Mouse (Mus musculus): ENCODE data around the gene Zscan26.
"Not testable (repeated sequence)": the region's sequence is repeated elsewhere in the genome, so short reads cannot be mapped to it uniquely, and the experiment has no call there.

Zscan26 gene

DNA sequence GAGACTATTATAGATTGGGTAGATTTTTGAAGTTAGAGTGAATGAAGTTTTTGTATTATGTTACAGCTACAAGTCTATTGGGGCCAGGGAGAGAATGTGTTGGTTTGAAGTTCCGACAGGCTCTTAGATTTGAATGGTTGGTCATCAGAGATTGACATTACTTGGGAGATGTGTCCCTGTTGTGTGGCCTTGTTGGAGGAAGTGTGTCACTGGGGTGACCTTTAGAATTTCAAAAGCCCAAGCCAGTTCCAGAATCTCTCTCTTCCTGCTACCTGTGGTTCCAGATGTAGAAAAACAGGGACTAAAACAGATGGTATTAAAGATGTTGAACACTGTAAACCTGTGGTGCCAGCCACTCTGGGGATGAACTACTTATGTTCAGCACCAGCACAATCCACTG is 25.9 kb downstream of the Zscan26 start:
- no peak for DNase-seq (ENCODE audit: low spot score in 2 of 2)

DNA sequence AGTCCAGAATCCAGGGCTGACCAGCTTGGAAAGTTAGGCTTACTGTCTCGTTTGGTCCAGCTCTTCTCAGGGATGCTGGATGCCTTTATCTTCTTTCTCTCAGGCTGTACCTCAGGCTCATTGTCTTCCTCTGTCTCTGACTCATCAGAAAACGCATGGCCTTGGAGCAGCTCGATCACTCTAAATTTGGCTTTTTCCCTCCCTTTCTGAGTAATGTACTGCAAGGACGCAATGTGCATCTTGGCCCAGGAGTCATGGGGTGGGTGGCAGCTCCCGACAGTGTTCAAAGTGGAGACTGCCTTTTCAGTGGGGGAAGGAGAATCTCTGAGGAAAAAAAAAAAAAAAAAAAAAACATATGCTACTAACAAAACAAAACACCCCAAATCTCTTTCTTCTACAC is 30.2 kb downstream of the Zscan26 start:
- no peak for DNase-seq (ENCODE audit: low spot score in 2 of 2)

DNA sequence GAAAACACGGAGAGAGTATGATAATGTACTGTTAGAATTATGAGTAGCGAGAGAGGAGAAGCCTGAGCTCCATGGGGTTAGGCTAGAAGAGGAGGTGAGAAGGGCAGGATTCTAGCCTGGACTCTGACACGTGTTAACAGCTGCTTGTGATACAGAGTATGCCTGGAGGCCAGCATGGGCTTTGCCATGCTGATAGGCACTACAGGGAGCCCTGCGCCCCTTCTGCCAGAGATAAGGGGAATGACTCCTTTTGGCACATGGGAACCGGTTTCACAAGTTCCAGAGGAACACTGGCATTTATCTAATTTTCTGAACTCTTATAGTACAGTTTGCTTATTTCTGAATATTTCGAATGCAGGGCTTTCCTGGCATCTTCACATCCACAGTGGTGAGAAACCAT is 34.7 kb downstream of the Zscan26 start:
- no peak for DNase-seq (ENCODE audit: low spot score in 2 of 2)

DNA sequence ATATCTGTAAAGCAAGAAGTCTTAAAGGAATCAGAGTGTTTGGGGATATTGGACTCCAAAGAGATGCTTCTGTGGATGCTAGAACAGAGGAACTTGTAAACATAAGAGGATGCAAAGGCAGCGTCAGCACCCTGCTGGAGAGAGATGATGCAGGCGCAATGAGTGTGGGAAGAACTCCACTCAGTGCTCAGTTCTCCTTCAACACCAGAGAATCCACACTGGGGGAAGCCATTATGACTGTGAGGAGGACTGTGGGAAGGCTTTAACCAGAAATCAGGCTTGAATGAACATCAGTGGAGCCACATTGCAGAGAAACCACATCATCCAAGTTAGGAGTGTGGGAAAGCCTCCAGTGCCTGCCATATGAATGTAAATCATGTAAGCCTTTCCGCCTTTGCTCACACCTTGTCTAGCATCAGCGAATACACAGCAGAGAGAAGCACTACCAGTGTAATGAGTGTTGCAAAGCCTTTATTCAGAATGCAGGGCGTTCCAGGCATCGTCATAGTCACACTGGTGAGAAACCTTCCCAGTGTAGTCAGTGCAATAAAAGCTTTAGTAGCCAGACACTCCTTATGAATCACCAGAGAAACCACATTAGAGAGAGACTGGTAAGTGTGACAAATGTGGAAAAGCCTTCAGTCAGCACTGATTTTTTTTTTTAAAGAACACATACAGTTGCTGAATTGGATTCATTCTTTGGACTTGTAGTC is 36.1 kb downstream of the Zscan26 start:
- no peak for DNase-seq (ENCODE audit: low spot score in 2 of 2)

DNA sequence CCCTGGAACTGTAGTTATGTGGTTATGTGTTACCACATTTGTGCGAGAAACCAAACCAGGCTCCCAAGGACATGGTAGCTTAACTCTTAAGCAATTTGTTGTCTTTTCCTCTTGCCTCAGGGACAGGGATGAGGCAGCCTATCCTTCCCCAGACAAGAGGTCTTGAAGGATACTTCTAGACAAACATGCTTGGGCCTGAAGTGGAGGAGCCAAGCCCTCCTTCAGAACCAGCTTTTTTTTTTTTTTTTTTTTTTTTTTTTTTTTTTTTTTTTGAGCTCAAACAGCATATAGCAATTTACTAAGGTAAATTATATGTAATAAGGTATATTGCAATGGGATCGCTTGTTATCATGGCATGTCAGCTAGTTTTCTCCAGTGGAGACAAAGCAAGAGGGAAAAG is 37.8 kb downstream of the Zscan26 start:
- no peak for DNase-seq (ENCODE audit: low spot score in 2 of 2)

DNA sequence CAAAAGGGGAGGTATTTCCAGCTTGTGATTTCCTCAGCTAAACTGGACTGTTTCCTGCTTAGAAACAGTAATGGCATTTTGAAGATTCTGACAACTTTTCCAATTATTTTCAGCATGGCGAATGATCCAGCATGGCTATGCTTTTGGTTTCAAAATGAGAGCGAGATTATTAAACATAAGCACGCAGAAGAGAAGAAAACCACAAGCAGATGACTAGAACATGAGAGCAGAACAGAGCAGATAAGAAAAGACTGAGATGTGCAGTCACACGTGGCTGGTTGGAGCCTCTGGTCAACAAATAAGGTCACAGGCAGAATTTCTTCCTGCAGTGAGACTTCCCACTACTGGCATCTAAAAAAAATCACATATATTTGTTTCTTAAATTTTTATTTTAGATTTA is 38.3 kb downstream of the Zscan26 start:
- DNase-seq (ENCODE audit: low spot score in 2 of 2), result no peak

DNA sequence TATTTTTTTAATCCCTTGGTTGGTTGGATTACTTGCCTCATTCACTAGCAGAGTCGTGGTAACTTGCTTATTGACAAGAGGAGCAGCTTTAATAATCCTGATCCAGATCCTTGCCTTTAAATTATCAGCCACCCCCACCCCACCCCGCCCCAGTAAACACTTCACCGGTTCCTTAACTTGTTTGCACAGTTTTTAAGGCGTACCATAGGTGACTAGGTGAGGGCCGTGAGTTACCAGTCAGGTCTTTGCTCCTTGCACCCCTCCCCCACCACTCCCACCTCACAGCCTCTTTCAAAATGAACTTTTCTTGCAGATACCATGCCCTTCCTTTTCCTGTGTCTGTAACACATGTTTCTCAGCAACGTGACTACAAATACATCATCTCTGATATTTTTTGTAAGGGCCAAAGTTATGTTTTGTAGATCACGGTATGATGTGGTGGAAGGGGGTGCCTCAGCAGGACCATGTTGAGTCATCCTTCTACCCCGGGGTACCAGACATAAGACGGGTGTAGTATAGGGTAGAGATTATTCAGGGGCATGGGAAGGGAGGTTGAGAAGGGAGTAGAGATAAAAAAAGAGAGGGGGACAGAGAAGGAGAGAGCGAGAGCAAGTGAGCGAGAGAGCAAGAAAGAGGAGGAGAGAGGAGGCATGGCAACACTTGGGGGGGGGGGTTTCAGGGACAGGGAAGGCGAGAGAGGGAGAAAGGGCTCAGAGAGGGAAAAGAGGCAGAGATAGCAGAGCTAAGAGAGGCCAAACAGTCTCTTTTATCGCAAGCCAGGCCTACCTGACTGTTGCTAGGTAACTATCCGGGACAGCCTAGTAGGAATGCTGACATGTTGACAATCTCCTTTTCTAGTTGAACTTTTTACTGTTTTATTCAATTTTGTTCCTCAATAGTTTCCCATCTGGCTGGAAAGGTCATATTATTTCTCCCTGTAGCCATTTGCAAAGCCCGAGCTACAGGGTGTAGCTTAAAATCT is 39.0 kb downstream of the Zscan26 start:
- no peak for DNase-seq (ENCODE audit: low spot score in 2 of 2)

DNA sequence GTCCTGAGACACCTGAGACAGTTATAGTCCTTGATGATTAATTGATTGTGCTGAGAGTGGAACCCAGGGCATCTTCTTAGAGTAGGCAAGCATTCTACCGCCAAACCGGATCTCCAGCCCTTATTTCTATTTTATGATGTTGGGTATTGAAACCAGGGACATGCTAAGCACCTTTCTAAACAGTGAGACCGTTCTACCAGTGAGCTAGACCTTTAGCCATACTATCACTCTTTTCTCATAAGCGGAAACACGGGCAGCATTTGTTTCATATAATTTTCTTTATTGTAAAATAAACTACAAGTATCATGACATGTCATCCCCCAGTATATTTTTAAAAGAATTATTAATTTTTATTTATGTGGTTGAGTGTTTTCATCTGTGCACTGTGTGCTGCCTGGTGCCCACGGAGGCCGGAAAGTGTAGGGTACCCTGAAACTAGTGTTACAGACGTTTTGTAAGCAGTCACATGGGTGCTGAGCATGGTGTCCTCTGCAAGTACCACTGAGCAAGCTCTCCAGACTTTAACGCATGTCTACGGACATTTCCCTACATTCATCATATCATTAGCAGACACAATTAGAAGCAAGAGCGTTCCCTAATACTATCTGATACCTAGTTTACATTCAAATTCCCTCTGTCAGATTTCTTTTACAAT is 44.6 kb downstream of the Zscan26 start:
- DNase-seq (ENCODE audit: low spot score in 2 of 2), result no peak

DNA sequence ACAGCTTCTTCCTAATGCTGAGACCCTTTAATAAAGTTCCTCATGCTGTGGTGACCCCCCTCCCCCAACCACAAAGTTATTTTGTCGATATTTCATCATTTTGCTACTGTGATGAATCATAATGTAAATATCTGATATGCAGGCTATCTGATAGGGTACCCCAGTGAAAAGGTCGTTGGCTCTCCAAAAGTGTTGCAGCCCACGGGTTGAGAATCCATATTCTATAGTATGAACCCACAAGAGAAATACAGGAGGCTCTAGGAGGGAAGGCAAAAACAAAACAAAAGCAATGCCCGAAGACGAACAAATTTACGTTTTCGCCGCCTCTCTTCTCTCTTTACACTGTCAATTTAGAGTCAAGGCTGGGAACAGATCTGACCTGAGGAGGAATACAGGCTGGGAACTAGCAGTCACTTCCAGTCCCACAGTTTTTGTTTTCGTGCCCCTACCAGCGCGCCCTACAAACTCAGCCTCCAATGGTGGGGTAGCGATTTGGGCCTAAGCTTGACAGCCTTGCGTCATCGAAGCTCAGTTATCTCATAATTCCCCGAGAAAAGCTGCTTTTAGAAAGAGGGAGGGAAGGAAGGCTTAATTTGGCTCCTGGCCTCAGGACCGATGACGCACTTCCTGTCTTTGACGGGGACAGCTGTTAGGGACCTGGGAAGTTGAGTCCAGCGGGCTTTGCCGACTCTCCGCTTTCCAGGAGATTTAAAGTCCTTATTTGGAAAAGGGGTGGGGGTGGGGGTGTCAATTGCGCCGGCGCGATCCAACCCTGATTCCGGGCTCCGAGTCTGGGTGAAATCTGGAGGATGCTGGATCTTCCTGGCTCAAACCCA is 45.3 kb downstream of the Zscan26 start:
- peak; percentile 73 to 84 for DNase-seq (ENCODE audit: low spot score in 2 of 2)

DNA sequence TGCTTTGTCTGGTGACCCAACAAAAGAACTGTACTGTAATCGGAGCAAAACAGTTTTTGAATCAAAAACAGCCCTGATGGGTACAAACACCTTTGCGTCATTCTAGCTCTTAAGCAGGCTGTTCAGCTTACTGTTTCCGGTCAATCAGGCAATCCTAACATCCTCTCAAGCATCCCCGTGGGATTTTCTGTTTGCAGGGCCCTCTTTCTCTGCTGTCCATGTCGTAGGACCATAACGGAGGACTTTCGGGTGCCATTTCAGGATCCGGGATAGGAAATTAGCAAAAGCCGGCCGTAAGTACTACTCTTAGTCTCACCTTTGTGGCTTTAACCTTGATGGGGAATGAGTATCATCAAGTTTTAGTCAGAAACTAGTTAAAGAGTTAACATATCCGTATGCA is 46.2 kb downstream of the Zscan26 start:
- no peak for DNase-seq (ENCODE audit: low spot score in 2 of 2)

DNA sequence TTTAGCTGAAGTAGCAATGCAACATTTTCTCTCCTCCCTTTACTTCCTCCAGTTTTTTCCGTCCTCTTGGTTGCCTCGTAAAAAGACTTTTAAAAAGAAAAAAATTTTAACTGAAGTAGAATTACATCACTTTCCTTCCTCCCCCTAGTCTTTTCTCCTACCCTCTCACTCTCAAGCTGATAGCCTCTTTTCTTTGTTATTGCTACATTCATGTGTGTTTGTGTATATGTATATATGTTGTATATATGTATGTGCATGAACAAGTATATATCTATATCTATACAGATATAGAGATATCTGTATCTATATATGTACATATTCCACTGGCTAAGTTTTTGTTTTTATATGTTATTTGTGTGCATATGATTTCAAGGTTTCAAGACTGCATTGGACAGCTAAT is 50.7 kb downstream of the Zscan26 start:
- no peak for DNase-seq (ENCODE audit: low spot score in 2 of 2)

DNA sequence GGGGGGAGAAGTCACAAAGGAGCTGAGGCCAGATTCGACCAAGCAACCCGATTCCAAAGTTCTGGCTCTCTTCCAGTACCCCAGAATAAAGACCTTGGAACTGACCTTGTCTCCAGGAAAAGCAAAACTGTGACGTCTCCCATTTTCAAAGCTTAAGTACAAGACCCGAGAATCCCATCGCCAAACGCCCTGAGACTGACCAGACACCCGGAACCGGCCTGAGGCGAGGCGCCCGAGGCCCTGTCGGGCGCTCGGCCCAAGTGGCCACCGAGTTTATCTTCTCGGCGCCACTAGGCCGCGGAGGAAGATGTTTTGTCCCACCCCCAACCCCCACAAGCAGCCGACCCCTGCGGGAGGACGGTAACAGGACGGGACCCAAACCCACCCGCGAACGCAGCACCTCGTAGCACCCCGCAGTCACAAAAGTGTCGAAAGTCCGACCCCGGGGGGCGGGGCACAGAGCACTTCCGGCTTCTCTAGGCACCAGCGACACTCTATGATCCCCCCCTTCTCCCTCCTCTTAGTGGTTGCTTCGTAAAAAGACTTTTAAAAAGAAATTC is 51.2 kb downstream of the Zscan26 start, which contains the start of gene Zkscan3:
Gene Zkscan3 (minus strand): TSS at position 469 of the 560 bp plus-strand sequence.
- DNase-seq (ENCODE audit: low spot score in 2 of 2), result peak; percentile 54 to 75

DNA sequence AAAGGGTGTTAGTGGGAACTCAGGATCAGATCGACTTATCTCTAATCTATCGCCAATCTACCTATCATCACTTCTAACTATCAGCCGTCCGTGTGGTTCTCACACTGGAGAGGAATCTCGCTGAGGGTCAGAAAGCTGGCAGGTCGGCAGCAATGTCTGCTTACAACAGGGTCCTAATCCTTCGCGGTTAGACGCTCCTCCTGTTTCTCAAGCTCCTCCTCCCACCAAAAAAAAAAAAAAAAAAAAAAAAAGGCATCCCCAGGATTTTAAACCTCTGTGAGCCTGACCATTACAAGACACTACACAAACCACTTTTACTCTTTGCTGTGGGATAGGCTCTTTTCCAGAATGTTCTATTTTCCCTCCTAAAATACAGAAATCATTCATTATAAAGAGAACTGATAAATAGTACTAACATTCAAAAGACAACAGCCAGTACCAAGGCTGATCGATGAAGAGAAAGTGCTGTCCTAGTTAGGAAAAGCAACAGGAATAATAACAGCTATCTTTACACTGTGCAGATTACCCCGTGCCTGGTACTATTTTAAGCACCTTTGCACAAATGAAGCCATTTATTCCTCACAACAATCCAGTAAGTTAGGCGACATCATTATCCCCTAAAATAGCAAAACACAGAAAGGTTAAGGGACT is 51.8 kb downstream of the Zscan26 start:
- no peak for DNase-seq (ENCODE audit: low spot score in 2 of 2)

DNA sequence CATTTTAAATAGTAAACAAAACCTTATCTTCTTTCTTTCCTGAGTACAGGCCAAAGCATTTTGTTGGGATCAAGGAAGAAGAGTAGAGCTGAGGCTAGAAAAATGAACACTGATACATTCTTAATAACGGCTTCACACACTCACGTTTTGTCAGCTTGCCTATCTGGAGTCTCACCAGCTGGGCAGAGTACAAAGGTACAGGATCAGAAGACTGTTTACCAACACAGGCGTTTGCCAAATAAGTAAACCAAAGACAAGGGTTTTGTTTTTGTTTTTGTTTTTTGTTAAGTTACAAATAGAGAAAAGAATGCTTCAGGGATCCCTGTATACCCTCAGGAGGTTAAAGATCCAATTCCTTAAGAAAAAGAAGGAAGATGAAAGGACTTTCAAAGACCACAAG is 52.4 kb downstream of the Zscan26 start:
- DNase-seq (ENCODE audit: low spot score in 2 of 2), result no peak

DNA sequence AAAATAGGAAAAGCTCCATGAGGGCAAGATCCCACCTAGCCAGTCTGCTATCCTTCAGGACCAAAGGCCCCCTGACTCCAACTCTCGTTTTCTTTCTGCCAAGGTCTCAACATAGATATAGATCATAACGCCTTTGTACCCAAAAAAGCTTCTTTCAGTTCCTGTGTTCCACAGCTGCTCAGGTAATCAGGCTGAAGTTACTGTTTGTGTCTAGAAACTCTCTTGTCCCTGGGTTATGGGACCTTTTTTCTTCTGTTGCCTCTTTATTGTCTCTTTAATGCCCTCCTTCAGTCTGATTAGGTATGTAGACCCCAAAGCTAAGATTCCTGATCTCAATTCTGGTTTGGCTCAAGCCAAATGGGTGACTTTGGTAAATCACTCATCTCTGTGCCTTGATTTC is 56.0 kb downstream of the Zscan26 start:
- DNase-seq (ENCODE audit: low spot score in 2 of 2), result no peak

DNA sequence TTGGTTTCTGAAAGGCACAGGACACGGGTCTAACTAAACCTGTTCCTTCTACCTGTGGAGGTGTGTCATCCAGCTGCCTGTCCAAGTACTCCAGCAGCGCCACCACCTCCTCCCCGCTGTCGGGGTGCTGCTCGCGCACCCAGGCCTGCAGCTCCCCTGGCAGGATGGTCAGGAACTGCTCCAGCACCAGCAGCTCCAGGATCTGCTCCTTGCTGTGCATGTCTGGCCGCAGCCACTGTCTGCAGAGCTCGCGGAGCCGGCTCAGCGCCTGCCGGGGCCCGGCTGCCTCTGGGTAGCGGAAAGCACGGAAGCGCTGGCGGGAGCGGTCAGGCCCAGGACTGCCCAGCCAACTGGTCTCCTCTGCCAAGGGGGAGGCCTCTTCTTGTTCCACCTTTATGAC is 57.5 kb downstream of the Zscan26 start:
- DNase-seq (ENCODE audit: low spot score in 2 of 2), result not testable (repeated sequence)

DNA sequence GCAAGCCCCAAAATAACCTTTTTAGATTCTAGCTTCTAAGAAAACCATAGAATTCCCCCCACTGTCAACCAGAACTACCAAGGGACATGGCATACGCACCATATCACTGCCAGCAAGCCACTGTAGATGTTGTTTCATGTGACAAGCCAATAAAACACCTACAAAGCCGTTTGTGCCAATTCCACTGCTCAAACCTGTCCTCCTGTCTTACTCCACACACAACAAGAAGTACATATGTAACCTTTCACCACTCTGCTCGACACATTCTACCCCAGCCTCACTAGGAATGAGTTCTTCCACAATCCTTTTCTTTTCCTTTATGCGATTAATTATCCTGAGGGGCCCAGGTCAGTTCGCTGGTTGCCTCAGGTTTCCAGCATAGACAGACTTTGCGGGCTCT is 57.9 kb downstream of the Zscan26 start:
- DNase-seq (ENCODE audit: low spot score in 2 of 2), result no peak

DNA sequence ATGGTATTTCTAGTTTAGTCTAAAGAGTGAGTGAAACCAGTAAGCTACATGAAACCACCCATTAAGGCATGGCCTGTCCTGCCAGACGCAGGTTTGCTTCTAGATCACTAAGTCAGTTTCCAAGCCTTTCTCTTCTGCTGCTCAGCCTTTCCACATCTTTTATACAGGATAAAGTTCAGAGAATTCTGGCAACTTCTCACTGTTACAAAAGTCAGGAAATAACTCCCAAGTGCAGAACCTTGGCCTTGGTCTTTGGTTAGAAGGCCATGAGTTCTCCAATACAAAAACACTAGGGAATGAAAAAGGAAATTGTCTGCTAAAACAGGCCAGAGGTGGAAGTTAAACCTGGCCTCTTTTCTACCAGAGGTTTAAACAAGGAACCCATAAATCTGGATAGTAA is 58.3 kb downstream of the Zscan26 start:
- no peak for DNase-seq (ENCODE audit: low spot score in 2 of 2)

Data from frontal cortex, postnatal 14 days (tissue).